Mouse (Mus musculus) spleen, embryonic (tissue): ENCODE data around the gene D5Ertd579e.

ENCODE experiments used
- CTCF ChIA-PET: fragments of 350-600 bp; sonication (Branson Sonifier 250); formaldehyde crosslinking; loops from one replicate; lab custom pipeline; 2022; lab: Charles Lee

The D5Ertd579e gene

DNA sequence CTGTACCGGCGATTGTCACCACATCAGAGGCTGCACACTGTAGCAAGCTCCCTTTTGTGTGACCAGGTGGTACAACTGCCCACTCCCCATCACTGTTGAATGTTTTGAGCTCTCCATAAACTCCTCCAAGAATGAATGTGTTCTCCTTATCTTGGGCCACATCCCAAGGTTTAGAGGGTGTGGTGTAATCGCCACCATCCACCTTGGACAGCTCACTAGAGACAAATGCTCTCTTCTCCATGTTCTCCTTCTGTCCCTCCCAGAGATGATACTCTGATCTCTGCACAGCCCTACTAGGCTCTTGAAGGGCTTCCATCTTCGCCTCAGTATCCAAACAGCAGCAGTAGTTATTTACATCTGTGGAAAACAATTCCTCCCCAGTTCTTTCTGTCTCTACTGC lies 81.7 kb downstream of the D5Ertd579e start:
- CTCF ChIA-PET = no interaction called here

DNA sequence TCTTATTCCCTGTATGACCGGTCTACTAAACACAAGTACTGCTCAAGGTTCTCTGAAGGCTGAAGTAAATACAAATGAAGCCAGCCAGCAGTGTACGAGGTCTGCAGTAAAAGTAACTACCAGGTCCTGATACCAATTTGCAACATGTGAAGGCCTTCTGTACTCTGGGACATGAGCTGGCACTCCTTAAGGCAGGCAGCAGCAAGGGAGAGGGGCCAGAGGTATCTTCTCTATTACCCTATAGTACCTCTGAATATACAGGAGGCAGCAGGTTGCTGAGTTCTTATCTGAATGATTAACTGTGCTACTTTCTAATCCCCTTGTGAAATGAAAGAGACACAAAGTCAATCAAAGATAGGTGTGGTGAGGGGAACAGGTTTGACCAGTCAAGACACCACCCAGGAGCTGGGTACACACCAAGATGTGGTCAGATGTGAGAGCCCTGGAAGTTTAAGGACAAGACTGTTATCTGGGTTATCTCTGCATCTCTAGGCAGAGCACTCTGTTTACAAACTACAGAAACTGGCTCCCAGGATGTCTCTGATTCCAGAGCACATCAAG lies 86.8 kb downstream of the D5Ertd579e start:
- CTCF ChIA-PET = no interaction called here

DNA sequence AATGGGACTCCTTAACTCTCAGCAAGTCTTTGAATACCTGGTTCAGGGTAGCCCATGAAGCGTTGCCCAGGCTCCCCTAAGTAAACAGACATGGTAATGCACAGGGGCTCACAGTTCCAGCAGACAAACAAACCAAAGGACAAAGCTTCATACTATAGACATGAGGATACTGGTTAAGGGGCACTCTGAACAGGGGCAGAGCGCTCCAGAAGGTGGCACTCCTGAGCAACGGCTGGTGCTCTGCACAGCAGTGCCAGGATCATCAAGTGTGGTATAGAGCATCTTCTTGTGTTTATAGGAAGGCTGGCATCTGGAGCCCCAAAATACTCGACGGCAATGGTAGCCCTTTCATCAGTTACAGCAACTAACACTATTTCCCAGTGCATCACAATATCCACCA lies 92.8 kb downstream of the D5Ertd579e start:
- CTCF ChIA-PET = interaction anchor here (1.8 kb wide), 1 partner anchor 140 kb away, joined by 6 read pairs; no protein-coding TSS in a partner anchor

DNA sequence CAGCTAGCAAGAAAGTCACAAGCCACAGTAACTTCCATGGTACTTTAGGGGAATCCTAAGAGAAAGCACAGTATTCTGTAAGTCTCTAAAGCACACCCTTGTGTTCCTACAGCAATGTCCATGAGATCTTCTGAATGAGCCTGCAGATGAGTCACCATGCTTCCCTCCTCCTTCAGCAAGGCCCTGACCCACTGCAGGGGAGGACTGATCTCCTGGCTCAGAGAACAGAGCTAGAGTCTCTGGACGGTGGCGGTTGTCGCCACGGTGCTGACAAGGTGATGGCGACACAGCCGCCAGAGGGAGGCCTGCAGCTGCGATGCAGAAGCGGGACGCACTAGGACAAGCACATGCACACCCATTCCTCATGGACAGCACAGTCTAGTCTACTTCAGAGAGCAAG lies 93.8 kb downstream of the D5Ertd579e start:
- CTCF ChIA-PET = no interaction called here

DNA sequence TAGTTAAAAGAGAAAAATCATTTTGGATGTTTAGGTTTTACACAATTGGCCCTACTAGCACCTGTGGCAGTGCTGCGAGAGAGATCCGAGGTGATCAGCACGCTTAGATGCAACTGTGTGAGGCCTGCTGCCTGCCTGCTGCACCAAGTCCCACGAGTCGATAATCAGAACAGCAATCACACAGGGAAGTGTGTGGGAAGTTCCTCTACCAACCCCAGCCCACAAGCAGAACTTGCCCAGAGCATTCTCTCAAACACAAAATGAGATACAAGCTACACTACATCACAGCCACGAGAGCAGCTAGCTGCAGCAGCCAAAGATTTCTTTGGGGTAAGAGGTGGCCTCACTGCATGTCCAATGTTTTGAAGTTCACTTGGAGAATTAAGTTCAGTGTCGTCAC lies 94.3 kb downstream of the D5Ertd579e start:
- CTCF ChIA-PET = no interaction called here

DNA sequence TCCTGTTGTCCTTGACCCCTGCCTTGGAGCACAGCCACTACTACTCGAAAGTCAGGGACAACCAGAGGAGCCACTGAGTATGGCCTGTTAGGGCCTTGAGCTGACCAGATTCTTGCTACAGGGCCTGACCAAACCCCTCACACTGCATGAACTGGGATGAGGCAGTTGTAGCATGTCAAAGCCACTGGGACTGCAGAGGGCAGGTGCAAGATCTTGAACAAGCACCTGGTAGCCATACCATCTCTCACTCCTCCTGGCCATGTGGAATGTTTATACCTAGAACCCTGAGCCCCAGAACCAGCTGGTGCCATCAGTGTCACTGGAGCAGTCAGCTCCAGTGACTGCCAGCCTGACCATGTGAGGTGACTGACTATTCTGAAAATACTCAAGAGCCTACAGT lies 96.9 kb downstream of the D5Ertd579e start:
- CTCF ChIA-PET = interaction anchor here (0.6 kb wide), 1 partner anchor 126 kb away, joined by 3 read pairs; no protein-coding TSS in a partner anchor

DNA sequence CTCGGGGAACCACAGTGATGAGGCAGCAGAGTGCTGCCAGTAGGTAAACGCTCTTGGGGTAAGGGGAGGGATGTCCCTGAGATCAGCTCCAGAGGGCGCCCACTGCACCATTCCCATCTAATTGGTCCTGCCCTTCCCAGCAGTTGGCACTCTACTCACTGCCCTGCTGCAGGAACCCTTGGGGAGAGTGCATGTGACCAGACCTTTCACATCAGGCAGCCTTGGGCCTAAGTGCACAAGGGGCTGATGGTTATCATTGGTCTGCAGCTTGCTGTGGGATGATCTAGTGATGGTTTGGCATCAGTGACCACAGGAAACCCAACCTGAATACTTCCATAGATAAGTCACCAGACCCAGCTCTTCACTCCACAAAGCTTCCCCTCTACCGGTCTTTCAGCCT lies 98.2 kb downstream of the D5Ertd579e start:
- CTCF ChIA-PET = interaction anchor here (0.6 kb wide), 1 partner anchor 1098 kb away, joined by 4 read pairs; no protein-coding TSS in a partner anchor

DNA sequence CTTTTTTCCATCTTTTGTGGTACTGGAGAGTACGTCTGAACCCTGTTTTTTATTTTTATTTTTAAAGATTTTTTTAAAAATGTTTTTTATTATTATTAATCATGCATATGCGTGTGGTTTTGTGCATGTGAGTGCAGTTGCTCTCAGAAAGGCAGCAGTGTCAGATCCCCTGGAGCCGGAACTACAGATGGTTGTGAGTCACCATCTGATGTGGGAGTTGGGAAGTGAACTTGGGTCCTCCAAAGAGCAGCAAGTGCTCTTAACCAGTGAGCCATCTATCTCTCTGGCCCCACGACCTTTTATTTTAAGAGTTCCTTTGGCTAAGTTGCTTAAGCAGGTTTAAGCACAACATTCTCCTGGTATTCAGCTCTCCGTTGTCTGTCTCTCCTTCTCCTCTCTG lies 99.6 kb downstream of the D5Ertd579e start:
- CTCF ChIA-PET = no interaction called here

DNA sequence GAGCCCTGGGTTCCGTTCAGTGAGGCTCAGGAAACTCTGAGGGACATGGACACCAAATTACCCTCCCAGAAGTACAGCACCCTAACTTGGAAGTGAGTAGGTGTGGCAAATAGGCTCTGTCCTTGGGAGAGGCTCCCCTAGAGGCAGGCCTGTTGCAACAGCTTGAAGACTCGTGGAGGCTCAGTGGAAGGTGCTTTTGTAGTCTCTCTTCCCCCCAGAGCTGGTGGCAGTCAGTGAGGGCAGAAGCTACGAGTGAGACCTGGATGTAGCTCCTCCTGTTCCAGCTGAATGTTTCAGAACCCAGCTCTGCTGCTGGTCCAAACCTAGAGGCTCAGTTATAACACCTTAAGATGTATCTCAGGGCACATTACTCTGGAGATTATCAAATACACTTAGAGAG lies 100.7 kb downstream of the D5Ertd579e start:
- CTCF ChIA-PET = no interaction called here

DNA sequence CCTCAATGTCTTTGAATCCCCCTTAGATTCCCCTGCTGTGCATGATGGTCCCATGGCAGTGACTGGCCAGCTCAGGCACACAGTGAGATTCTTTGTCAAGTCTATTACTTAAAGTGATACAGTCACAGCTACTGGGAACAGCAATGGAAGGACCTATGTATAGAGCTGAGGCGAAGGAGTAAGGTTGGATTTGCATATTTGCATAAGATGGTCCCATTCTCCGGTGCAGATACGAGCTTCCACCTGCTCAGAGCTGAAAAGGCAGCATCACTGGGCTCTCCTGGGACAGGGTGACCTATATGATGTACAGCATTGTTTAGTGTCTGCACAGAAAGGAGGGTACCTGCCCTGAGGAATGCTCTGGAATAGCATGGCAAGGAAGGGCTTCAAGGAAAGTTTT lies 101.5 kb downstream of the D5Ertd579e start:
- CTCF ChIA-PET = no interaction called here

DNA sequence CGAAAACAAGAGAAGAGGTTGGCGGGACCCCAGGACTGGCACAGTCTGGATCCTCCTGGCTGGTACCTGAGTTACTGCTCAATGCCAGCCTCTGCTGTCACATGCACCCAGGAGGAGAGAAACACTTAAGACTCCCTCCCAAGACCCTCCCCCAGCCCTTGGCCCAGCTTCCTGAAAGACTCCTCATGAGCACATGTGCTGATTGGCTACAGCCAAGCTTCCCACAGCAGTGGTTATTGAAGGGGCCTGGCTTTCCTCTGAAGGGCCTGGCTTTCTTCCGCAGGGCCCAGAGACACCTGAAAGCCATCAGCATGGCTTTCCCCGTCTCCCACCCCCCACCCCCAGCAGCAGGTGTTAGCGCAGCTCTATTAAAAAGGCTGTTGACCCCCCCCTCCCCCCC lies 102.6 kb downstream of the D5Ertd579e start, which contains the start of gene Tbc1d14:
TSS of gene Tbc1d14 (minus strand) at position 101 of the 400 bp plus-strand sequence.
- CTCF ChIA-PET = interaction anchor here (0.6 kb wide), 2 partner anchors 72 to 139 kb away, joined by 4 read pairs; no protein-coding TSS in a partner anchor

DNA sequence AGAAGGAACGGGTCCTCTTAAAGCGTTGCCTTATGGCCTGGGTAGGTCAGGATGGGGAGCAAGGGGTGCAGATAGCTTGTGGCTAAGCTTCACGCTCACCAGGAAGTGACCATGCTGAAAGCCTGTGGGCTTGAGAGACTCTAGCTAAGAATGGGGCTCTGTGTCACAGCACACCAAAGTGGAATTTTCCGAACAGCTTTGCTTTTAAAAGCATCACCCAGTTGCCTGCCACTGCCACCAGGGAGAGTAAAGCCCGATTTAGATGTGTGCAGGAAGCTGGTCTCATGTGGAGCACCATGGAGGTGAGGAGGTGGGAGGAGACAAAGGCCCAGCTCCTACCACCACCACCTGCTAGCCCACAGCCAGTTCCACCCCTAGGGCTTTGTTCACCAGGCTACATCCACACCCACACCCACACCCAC lies 105.3 kb downstream of the D5Ertd579e start:
- CTCF ChIA-PET = no interaction called here

DNA sequence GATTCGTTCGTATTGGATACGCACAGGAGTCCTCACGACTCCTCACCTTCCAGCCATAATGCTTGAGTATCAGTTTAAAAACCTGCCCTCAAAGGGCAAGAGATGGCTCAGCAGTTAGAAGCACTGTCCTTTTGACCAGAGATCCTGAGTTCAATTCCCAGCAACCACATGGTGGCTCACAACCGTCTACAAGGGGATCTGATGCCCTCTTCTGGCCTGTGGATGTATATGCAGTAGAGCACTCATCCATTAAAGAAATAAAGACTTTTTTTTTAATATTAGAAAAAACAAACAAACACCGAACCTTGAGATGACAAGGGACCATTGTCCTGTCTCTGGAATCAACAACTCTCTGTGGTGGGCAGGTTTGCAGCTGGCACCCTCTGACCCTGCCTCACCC lies 111.5 kb downstream of the D5Ertd579e start:
- CTCF ChIA-PET = interaction anchor here (0.6 to 1.4 kb wide), 2 partner anchors 110 to 222 kb away, joined by 5 to 6 read pairs; no protein-coding TSS in a partner anchor

DNA sequence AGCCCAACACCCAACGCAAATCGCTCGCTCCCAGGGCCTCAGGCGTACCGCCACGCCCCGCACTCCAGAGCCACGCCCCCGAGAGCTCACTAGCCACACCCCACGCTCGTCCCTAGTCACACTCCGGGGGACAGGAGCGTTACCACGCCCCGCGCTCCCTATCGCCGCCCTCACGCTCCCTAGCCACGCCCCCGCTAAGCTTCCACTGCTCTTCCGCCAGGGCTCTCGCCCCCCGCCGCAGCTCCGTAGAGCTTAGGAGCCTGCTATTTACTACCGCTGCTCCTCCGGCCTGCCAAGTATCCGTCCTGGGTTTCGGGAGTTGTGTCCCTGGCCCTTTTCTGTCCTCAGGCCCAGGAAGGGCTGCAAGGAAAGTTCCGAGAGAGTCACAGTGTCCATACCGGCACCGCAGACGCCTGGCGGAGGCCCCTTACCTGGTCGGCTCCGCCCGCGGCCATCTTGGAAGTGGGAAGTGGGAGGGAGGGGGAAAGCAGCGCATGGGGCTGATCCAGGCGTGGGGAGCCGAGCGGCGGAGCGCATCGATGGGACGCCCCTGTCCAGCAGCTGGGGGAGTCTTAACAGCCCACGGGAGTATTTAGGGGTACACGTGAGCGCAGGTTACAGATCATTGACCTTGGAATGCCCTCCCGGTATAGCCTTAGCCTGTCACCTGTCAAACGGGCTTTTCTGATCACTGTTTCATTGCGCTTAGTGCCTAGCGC lies 113.7 kb downstream of the D5Ertd579e start:
- CTCF ChIA-PET = interaction anchor here (0.7 kb wide), 1 partner anchor 13 kb away, joined by 3 read pairs; no protein-coding TSS in a partner anchor

DNA sequence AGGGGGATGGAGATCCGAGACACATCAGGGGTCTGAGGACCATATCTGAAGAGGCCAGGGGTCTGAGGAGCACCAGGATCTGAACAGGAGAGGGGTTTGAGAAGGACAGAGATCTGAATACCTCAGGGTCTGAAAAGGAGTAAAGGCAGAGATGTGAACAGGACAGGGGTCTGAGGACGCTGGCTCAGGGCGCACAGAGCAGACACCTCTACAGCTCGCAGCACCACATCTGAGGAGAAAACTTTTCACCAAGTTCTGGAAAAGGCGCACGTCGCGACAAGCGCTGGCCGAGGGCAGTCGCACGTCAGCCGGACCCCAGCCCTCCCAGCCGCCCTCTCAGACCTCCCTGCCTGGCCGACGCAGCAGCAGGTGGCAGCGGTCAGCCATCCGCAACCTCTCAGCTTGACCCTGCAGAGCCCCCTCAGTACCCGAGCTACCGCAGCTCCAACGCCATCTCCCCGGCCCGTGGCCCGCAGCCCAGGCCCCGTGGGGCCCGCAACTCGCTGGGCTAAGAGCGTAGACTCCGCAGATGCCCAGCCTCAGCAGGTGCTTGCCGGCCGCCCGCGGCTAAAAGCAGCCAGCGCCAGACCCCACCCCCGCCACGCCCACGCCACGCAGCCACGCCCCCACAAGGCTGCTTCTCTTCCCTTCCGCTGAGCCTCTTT lies 114.4 kb downstream of the D5Ertd579e start:
- CTCF ChIA-PET = interaction anchor here (0.7 kb wide), 1 partner anchor 12 kb away, joined by 3 read pairs; no protein-coding TSS in a partner anchor

DNA sequence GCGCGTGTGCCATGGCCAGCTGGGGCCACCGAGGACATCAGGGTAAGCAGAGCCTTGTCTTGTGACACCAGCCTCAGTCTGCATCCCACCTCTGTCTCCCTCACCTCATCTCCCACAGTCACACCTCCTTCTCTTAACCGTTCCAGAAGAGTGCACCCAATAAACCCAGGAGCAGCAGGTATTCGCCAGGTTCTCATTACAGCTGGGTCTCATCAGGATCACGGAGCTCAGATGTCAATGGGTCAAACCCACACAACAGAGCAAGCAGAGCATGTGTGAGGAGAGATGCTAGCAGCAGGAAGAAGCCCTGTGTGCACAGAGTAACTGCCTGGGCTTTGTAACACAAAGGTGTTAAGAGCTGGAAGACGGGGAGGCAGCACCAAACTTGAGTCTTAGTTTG lies 115.9 kb downstream of the D5Ertd579e start:
- CTCF ChIA-PET = interaction anchor here (0.7 to 0.8 kb wide), 2 partner anchors 60 to 91 kb away, joined by 3 read pairs; no protein-coding TSS in a partner anchor

DNA sequence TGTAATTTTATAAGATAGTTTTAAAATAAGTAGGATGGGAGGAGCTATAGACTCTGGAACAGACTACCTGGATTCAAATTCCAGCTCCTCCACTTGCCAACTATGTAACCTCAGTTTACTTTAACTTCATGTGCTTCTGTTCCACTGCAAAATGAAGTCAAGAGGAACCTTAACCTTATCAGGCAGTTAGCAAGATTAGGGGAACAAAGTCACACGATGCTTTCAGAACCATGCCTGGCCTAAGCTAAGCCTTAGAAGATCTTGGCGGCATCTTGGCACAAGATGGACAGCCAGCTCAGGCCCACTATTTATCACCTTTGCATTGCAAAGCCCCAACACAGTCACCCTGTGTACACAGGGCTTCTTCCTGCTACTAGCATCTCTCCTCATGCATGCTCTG lies 116.8 kb downstream of the D5Ertd579e start:
- CTCF ChIA-PET = no interaction called here

DNA sequence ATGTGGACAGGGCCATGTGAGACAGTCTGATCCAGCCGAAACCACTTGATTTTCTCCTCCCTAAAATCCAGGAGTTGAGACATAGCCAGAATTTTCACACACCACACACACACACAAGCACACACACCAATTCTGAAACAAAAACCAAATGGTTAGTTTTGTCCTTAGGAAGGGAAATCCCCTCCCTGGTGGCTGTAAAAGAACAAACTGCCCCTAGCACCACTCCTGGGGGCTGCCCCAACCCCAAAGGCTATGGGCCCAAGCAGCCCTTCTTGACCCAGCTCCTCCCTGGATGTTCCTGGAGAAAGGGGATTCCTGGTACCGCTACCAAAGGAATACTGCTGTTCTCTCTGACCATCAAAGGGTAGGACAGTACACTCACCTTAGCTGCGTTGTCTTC lies 119.4 kb downstream of the D5Ertd579e start:
- CTCF ChIA-PET = no interaction called here

DNA sequence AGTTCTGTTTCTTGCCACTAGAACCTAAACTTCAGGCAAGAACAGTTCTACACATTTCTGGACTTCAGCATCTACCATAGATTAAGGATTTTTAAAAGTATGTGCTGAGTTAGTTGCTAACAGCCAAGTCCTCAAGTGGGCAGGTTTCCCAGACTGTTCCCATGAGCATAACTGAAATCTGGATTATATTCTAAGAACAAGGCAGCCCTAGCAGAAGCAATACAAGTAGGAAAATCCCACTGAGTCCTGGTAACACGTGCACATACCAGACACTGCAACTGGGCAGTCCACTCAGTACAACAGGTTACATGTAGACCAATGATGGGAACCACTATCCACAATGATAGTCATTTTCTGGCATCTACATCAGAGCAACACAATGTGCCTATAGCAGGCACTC lies 120.1 kb downstream of the D5Ertd579e start:
- CTCF ChIA-PET = no interaction called here

DNA sequence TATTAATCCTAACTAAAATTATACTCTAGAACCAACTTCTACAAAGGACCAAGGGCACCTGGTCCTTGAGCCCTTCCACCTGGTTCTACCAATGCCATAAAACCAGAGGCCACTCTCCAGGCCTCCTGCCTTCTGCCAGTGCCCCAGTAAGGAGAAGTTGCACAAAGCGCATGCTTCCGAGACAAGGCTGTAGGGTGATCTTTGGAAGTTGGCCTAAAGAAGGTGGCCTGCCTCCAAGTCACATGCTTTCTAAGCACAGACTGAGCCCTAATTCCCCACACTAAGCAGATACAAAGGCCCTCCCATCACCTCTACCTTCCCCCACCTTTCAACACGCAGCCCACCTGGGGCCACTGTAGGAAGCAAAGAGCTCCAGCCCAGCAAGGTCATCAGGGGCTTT lies 120.6 kb downstream of the D5Ertd579e start:
- CTCF ChIA-PET = no interaction called here

DNA sequence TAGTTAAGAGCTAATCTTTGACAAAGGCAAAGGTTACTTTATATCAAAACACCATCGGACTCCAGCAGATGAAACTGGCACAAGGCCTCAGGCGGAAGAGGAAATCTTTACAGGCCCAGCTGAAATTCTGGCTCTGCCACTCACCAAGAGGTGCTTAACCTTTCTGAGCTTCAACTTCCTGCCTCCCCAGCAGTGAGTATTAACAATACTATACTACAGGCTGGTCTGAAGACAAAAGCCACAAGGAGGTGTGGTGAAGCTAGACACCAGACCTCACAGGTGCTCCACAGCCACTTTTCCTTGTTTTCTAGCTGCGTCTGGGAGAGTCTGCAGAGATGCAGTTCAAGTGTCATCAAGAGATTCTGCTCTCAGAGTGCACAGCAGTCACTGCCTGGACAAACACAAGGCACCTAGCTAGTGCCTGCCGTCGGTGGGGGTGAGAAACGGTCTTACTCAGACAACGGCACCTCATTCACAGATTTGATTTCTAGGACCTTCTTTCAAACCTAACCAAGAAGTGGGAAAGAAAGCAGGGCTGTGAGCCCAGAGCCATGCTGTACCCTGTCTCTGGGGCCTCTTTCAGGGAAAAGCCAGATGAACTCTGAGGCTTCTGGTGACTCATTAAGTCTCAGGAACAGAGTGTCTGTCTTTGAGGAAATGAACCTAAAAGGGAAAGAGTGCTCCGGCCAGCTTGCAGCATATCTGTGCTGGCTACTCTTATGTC lies 121.5 kb downstream of the D5Ertd579e start:
- CTCF ChIA-PET = interaction anchor here (0.6 kb wide), 2 partner anchors 17 to 99 kb away, joined by 3 to 8 read pairs; no protein-coding TSS in a partner anchor
